Mouse (Mus musculus) kidney, postnatal 0 days (tissue): ENCODE measurements around the gene Ankrd28. TPM values are rescaled to one million over a fixed set of nuclear protein-coding genes. Genes with fewer than 3 reads are reported as not detected.

Source experiments
- ATAC-seq: fragments of 200-750 bp; cut with Nextera tagmentation; replicated peaks from 2 replicates; pipeline ENCODE4 v1.8.0; 2017; ENCODE audit warnings: low read depth, moderate number of reproducible peaks, moderate TSS enrichment, moderate library complexity; ENCODE audit not compliant: low FRiP score
- DNase-seq: peaks from one replicate; pipeline ENCODE4 v3.0.0-alpha.2; 2016; ENCODE audit warnings: low spot score
- H3K27ac ChIP-seq: fragments of 300-500 bp; sonication (generic); 2 replicates; pipeline ENCODE4 v1.5.1; 2014; ENCODE audit warnings: mild to moderate bottlenecking
- H3K27me3 ChIP-seq: fragments of 300-500 bp; sonication (generic); 2 replicates; pipeline ENCODE4 v1.6.1; 2014; ENCODE audit warnings: low read length, mixed read lengths; ENCODE audit not compliant: insufficient read depth
- H3K36me3 ChIP-seq: fragments of 300-500 bp; sonication (generic); 2 replicates; pipeline ENCODE4 v1.6.1; 2014; ENCODE audit warnings: low read length, mixed read lengths; ENCODE audit not compliant: insufficient read depth
- H3K4me1 ChIP-seq: fragments of 300-500 bp; sonication (generic); replicated peaks from 2 replicates; pipeline ENCODE4 v1.6.1; 2014; ENCODE audit warnings: antibody characterized with exemption, low read length, mixed read lengths; ENCODE audit not compliant: insufficient read depth
- H3K4me2 ChIP-seq: fragments of 300-500 bp; sonication (generic); 2 replicates; pipeline ENCODE4 v1.6.1; 2014; ENCODE audit warnings: mild to moderate bottlenecking, low read length, moderate library complexity, mixed read lengths
- H3K4me3 ChIP-seq: fragments of 300-500 bp; sonication (generic); replicated peaks from 2 replicates; pipeline ENCODE4 v1.5.1; 2014; ENCODE audit warnings: low read depth, low read length
- H3K9ac ChIP-seq: fragments of 300-500 bp; sonication (generic); 2 replicates; pipeline ENCODE4 v1.6.1; 2014; ENCODE audit warnings: low read depth, low read length
- H3K9me3 ChIP-seq: fragments of 300-500 bp; sonication (generic); replicated peaks from 2 replicates; pipeline ENCODE4 v1.6.1; 2016; ENCODE audit warnings: low read length, inconsistent platforms, mixed read lengths
- CTCF ChIP-seq: IDR thresholded peaks from 2 replicates; pipeline ENCODE4 v1.5.1; 2016; ENCODE audit warnings: antibody characterized with exemption, low read depth, mild to moderate bottlenecking, moderate library complexity
- WGBS: fragments of 180-500 bp; shearing (Covaris S2); extraction: QIAGEN DNeasy Blood & Tissue Kit; methylation state at CpG from one replicate; pipeline ENCODE4 v1.1.7; 2014; 5-methylcytosine and 5-hydroxymethylcytosine counted together
- polyA plus RNA-seq: library from polyadenylated mRNA; unstranded; fragments of >200 nt; fragmentation: Nextera tagmentation; extraction: Ambion mirVana; gene quantifications from 2 replicates; pipeline ENCODE4 v1.2.1, GENCODE M21; 2015

Ankrd28 gene
- polyA plus RNA-seq, 1 experiment from 2014 or later = 6.8 TPM

DNA sequence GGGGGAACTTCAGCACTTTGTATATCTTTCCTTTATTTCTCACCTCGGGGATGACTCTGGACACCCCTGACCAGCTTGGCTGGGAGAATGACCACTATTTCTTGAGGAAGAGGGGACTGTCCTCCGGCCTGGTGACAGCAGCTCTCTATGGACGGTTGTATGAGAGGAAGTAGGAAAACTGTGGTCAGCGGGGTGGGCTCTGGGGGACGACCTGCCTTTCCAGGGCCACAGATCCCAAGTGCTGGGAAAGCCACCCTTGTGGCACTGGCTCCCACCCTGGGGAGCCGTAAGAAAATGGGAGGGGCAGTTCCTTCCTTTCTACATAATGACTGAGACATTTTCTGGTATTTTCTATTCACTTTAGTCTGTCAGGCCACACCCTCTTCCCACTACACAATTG lies 162.7 kb downstream of the Ankrd28 start:
- no peak for TF ChIP-seq CTCF
- no peak overlapping the region for H3K9ac ChIP-seq
- peaks cover 14% of the 10 kb centered on the region for H3K4me1 ChIP-seq
- H3K27ac ChIP-seq = no peak overlapping the region; the same call in 1 of the 2 replicates
- ATAC-seq (no peak), DNase-seq (no peak)
- H3K9me3 ChIP-seq = no peaks in the 10 kb centered on the region
- H3K4me3 ChIP-seq = no peak overlapping the region
- no peaks in the 10 kb centered on the region for H3K27me3 ChIP-seq
- WGBS = 76% methylated on average over 6 of the region's 6 CpGs
- no peak overlapping the region for H3K4me2 ChIP-seq
- H3K36me3 ChIP-seq = peaks cover 7% of the 10 kb centered on the region; the same call in 1 of the 2 replicates

DNA sequence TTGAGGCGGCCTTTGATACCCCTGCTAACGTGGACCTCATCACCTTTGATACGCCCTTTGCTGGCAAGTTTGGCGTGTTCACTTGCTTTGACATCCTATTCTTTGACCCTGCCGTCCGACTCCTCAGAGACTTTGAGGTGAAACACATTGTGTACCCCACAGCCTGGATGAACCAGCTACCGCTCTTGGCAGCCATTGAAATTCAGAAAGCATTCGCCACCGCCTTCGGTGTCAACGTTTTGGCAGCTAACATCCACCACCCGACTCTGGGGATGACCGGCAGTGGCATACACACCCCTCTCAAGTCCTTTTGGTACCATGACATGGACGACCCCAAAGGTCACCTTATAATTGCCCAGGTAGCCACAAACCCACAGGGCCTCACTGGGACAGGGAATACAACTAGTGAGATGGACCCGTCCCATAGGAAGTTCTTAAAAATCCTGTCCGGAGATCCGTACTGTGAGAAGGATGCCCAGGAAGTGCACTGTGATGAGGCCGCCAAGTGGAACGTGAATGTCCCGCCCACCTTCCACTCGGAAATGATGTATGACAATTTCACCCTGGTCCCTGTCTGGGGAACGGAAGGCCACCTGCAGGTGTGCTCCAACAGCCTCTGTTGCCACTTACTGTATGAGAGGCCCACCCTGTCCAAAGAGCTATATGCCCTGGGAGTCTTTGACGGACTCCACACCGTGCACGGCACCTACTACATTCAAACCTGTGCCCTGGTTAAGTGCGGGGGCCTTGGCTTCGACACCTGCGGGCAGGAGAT lies 163.3 kb downstream of the Ankrd28 start:
- TF ChIP-seq CTCF = no peak
- Histone ChIP-seq H3K4me2 (no peak overlapping the region), H3K9me3 (no peaks in the 10 kb centered on the region), H3K27me3 (no peaks in the 10 kb centered on the region), H3K4me1 (peaks cover 20% of the 10 kb centered on the region), H3K4me3 (no peak overlapping the region), H3K9ac (no peak overlapping the region), H3K27ac (no peak overlapping the region), H3K36me3 (peaks cover 7% of the 10 kb centered on the region; the same call in 1 of the 2 replicates)
- DNase-seq = no peak
- no peak for ATAC-seq
- 96% methylated on average over 28 of the region's 28 CpGs for WGBS

DNA sequence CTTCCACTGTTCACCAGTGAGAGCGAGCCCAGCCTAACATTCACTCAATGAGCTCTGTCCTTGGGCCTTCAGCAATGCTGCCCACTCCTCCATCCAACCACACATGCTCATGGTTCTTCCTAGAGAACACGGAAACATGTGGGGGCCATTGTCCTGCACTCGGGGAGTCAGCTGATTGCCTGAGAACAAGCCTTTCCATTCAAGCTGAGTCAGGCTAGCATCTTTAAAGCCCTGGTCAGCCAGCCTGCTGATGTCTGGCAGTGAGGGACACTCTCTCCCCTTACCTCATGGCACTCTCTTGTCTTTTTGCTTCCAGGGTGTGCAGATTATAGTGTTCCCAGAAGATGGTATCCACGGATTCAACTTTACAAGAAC lies 164.9 kb downstream of the Ankrd28 start:
- peaks cover 32% of the 10 kb centered on the region for H3K4me1 ChIP-seq
- ATAC-seq = no peak
- WGBS = 82% methylated on average over 4 of the region's 4 CpGs
- no peaks in the 10 kb centered on the region for H3K9me3 ChIP-seq
- peaks cover 7% of the 10 kb centered on the region; the same call in 1 of the 2 replicates for H3K36me3 ChIP-seq
- TF ChIP-seq CTCF = no peak
- no peak overlapping the region for H3K4me3 ChIP-seq
- no peak overlapping the region for H3K4me2 ChIP-seq
- H3K27ac ChIP-seq = no peak overlapping the region
- no peak for DNase-seq
- no peak overlapping the region for H3K9ac ChIP-seq
- H3K27me3 ChIP-seq = no peaks in the 10 kb centered on the region

DNA sequence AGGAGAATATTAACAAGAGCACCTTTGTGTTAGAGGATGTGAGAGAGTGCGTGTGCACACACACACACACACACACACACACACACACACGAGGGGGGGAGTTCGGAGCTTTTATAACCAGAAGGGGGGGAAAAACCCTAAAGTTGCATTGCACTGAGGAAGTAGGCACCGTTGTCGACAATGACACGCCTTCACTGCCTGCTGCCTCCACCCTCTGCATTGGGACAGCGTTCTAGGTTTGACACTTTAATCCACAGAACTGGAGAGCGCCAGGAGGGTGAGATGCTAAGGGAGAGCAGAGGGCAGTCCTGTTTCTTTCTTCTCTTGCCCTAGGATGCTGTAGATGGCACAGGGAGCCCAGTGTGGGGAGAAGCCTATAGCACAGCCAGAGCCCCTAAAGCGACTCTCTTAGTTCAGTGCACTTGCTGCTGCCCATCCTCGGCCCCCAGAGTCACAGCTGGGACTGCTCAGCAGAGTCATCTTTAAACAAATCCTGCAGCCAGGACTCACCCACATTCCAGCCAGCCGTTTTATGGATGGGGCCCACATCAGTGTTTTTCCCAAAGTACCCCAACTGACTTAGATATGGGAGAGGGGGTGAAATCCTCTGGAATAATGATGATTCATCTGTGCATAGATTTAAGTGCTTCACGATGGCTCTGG lies 165.4 kb downstream of the Ankrd28 start:
- Histone ChIP-seq H3K27me3 (no peaks in the 10 kb centered on the region), H3K9ac (no peak overlapping the region), H3K4me1 (peaks cover 37% of the 10 kb centered on the region), H3K4me3 (no peak overlapping the region), H3K4me2 (no peak overlapping the region), H3K27ac (no peak overlapping the region), H3K36me3 (peaks cover 7% of the 10 kb centered on the region; the same call in 1 of the 2 replicates), H3K9me3 (no peaks in the 10 kb centered on the region)
- DNase-seq (no peak), ATAC-seq (no peak)
- 59% methylated on average over 12 of the region's 12 CpGs for WGBS
- no peak for TF ChIP-seq CTCF

DNA sequence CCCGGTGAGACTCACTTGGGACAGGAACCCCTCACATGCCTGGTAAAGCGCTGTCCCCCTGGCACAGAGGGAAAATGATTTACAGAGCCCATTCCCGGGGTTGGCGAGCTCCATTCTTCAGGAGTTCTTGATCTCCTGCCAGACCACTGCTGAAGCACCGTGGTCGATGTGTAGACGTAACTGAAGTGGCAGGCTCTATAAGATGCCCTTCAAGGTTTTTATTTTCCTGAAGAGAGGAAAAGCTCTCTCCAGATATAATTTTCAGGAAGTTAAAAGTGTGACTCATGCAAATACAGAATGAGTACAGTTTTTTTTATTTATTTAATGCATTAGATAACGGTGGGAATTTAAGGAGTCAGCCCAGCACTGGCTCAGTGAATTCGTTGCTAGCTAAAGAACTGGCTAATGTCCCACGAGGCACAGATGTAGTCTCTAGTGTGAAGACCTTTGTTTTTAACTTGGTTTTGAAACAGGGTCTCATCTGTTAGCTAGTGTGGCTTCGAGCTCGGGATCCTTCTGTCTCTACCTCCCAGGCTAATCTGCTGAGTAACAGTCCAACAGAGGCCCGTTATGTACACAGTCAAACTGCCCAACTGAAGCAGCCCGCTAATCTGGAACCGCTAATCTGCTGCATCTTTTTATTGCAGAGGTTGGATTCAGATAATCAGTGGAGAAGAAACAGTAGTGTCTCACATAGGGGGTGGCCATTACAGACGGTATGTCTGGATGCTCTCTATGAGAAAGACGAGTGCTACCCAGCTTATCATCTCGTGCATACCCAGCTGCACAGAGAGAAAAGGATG lies 166.2 kb downstream of the Ankrd28 start:
- H3K36me3 ChIP-seq = peaks cover 7% of the 10 kb centered on the region; the same call in 1 of the 2 replicates
- no peak for ATAC-seq
- peak overlapping the region; percentile 97 for H3K27ac ChIP-seq
- peak; percentile 39 for DNase-seq
- H3K27me3 ChIP-seq = no peaks in the 10 kb centered on the region
- H3K9me3 ChIP-seq = no peaks in the 10 kb centered on the region
- 50% methylated on average over 18 of the region's 18 CpGs for WGBS
- H3K9ac ChIP-seq = no peak overlapping the region
- no peak overlapping the region for H3K4me3 ChIP-seq
- H3K4me2 ChIP-seq = no peak overlapping the region
- peaks cover 41% of the 10 kb centered on the region for H3K4me1 ChIP-seq
- no peak for TF ChIP-seq CTCF
